ENCODE assay signal across 15 mouse cellular contexts in the genomic region with DNA sequence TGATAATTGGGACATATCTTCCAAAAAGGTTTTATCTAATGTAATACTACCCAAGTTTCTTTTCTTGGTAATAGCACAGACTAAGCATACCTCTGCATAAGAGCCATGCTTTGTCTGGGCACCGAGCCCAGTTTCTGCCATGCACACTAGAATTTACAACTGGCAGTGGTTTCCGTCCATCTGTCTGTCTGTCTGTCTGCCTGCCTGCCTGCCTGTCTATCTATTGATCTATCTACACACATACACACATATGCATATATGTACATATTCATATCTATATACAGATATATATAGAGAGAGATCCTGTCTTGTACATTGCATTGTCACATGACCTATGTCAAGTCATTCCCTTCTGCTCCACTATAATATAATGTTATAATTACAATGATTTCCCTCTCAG. TPM values are rescaled to one million over a fixed set of nuclear protein-coding genes. Genes with fewer than 3 reads are reported as not detected.
A peak's percentile ranks its signal among the peaks of the same experiment; 100 is the strongest.
DNase-seq lines count a peak whose midpoint lies in the region; ATAC-seq and TF ChIP-seq lines count a peak whose summit lies in the region.
"Had no signal": no experiment of that assay in that cellular context is flagged by ENCODE, and none has a peak within 500 bp of the region (broad histone marks: within the 10 kb centered on the region; RNA-seq: fewer than 3 reads in every experiment).

No protein-coding gene starts in this region.

- DNase-seq in cerebellum, postnatal 14 days, result peak; percentile 47 to 50
- no peak for DNase-seq in cerebellum, adult 18-20 months
- peak; percentile 12 for DNase-seq in layer of hippocampus, adult 11-12 months (ENCODE audit: low spot score)
- DNase-seq in layer of hippocampus, adult 2 months (ENCODE audit: low spot score in 2 of 2), result no peak
- DNase-seq in brain, adult 2 months (ENCODE audit: low read depth, low spot score), result peak; percentile 35
- peak; percentile 46 to 50 for DNase-seq in heart, postnatal 10 days
- no peak for DNase-seq in testis, postnatal 14 days (ENCODE audit: low spot score)
- DNase-seq: cerebellum, adult 9-11 months; kidney, adult 8-10 months; thymus, postnatal 14 days had no signal

- H3K27ac ChIP-seq in layer of hippocampus, adult 2 months, result no peak overlapping the region
- H3K27ac ChIP-seq: hindbrain, embryonic 12.5 days; lung, embryonic 15.5 days had no signal

- H3K4me3 ChIP-seq in layer of hippocampus, adult 2 months, result no peak overlapping the region
- H3K4me3 ChIP-seq: embryonic facial prominence, embryonic 13.5 days; hindbrain, embryonic 12.5 days; lung, embryonic 15.5 days had no signal

- intact Hi-C loops in heart, postnatal 10 days (cut with DNase I), result no loop called here

- no peak for ATAC-seq in inflammation-experienced regulatory T-cells, adult 6 months
- ATAC-seq: Patski had no signal

- TF ChIP-seq CTCF in layer of hippocampus, adult 2 months (conservative IDR thresholded peaks at IDR 0.05), result no peak

RNA-seq across cellular contexts. Expression of a gene that starts 24.3 kb away (rescaled TPM):
- 1 to 10 TPM; 4.6 to 5.9 TPM for total RNA-seq in layer of hippocampus, adult 2 months (2021)
- 10 to 100 TPM; 34.9 to 45.4 TPM for total RNA-seq in heart, postnatal 10 days (2021)
- not detected for polyA plus RNA-seq in inflammation-experienced regulatory T-cells, adult 6 months (2017; shearing (Covaris generic))

Comparison
In these comparisons a context has a peak if more than half of its experiments do, and no peak if none do; other contexts are left out.
1. DNase-seq: peak in cerebellum, postnatal 14 days (2 of 2), layer of hippocampus, adult 11-12 months (single experiment), brain, adult 2 months (single experiment) and heart, postnatal 10 days (2 of 2); none in cerebellum, adult 18-20 months (0 of 2), layer of hippocampus, adult 2 months (0 of 2) and testis, postnatal 14 days (single experiment).
2. RNA of a gene that starts 24.3 kb away (total RNA-seq): 34.9 to 45.4 TPM in heart, postnatal 10 days; 4.6 to 5.9 TPM in layer of hippocampus, adult 2 months; every median in the first group is over 4 times any median in the second.